Mouse (Mus musculus) T-helper 17 cell (primary cell): ENCODE measurements around the gene Mab21l3.

Experiments
- in situ Hi-C, 2 experiments: fragments of 300-600 bp; cut with MboI, MseI; formaldehyde crosslinking; loops; 1 replicate in 1 of 2; 2 replicates in 1 of 2; pipeline ENCODE4 v1.15.1; 2025; ENCODE audit warnings: high pct_unique_total_duplicates in 2 of 2

Gene Mab21l3

GRCm38 (mm10) chr3:101848816-101849215, at the start of gene Mab21l3:
Mab21l3 (minus strand) TSS chr3:101848959.
- in situ Hi-C loops: no loop called here

GRCm38 (mm10) chr3:101897377-101897974, 48.7 kb upstream of the Mab21l3 start:
- in situ Hi-C loops: no loop called here

GRCm38 (mm10) chr3:101896893-101897292, 48.1 kb upstream of the Mab21l3 start:
- in situ Hi-C loops: no loop called here

GRCm38 (mm10) chr3:101895376-101895910, 46.7 kb upstream of the Mab21l3 start:
- in situ Hi-C loops: no loop called here

DNA sequence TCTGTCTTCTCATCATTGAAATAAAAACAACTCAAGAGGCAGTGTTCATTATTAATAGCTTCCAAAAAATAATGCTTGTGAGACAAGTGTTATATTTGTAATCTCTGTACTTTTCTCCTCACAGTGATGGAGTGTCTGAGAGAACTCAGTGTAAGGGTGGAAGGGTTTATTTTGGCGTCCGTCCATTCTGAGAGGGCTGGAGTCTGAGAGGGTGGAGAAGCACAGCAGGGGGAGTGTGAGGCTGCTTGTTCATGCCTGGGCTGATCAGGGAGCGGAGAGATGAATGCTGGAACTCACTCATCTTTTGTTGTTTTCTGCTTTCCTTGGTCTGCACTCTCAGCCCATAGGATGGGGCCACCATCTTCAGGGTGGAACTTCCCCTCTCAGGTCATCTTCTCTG, 36.8 kb upstream of the Mab21l3 start:
- in situ Hi-C loops: no loop called here

DNA sequence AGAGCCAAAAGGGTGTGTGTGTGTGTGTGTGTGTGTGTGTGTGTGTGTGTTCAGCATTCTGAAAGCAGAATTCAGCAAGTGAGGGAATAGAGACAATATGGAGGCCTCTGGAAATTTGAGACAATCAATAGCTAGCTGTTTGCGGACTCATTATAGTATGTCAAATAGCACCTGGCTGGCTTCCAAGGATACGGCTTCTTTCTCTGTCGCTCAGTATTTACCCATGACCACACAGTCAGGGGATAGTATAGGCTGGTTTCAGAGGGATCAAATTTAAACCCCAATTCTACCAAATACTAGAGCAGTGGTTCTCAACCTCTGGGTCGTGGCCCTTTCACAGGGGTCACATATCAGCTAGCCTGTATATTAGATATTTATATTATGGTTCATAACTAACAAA, 36.3 kb upstream of the Mab21l3 start:
- in situ Hi-C loops: no loop called here

GRCm38 (mm10) chr3:101883902-101884301, 35.1 kb upstream of the Mab21l3 start:
- in situ Hi-C loops: loop anchor here in 1 of 2 experiments (5.0 kb wide), 1 partner anchor 173 kb away; no protein-coding TSS in a partner anchor

GRCm38 (mm10) chr3:101881721-101882120, 33.0 kb upstream of the Mab21l3 start:
- in situ Hi-C loops: loop anchor here in 1 of 2 experiments (5.0 kb wide), 1 partner anchor 176 kb away; no protein-coding TSS in a partner anchor

GRCm38 (mm10) chr3:101880818-101881217, 32.1 kb upstream of the Mab21l3 start:
- in situ Hi-C loops: loop anchor here in 1 of 2 experiments (5.0 kb wide), 1 partner anchor 176 kb away; no protein-coding TSS in a partner anchor

- in situ Hi-C loops: loop anchor here in 1 of 2 experiments (10.0 kb wide), 1 partner anchor 717 kb away; no protein-coding TSS in a partner anchor
Observed at GRCm38 (mm10) chr3:101878136-101878535, 29.4 kb upstream of the Mab21l3 start.

DNA sequence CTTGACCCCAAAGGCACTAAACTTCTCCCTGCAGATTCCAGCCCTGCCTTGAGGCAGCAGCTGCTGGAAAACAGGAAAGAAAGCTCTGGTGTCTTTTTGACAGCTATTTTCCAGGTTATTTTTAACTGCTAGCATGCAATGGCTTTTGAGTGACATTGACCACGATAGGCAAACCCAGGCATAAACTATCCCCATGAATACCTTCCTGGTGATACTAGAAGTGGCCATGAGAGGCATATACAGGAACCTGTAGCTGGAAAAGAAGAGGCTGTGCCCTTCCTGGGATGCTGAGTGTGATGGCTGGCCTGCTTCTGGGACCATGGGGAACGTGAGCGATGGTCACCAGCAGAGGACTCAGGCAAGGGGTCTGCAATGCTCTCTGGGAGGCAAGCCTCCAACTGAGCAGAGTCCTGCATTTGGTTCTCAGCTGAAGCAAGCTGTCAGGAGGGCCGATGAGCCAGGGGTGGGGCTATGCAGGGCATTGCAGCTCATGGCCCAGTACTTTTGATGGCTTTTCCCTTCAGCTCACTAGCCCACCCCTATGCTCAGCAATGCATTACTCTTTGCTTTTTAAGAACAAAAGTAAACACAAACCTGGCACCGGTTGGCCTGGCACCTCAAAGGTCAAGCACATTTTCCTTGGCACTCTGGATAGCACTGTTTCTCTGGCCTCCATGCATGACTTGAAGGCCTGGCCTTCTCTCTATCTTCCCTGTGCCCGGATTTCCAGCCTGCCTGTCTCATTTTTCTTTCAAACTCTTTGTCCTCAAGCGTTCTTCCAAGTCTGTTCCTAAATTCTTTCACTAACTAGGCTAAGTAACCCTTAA, 27.9 kb upstream of the Mab21l3 start:
- in situ Hi-C loops: loop anchor here in 1 of 2 experiments (10.0 kb wide), 1 partner anchor 718 kb away; no protein-coding TSS in a partner anchor

DNA sequence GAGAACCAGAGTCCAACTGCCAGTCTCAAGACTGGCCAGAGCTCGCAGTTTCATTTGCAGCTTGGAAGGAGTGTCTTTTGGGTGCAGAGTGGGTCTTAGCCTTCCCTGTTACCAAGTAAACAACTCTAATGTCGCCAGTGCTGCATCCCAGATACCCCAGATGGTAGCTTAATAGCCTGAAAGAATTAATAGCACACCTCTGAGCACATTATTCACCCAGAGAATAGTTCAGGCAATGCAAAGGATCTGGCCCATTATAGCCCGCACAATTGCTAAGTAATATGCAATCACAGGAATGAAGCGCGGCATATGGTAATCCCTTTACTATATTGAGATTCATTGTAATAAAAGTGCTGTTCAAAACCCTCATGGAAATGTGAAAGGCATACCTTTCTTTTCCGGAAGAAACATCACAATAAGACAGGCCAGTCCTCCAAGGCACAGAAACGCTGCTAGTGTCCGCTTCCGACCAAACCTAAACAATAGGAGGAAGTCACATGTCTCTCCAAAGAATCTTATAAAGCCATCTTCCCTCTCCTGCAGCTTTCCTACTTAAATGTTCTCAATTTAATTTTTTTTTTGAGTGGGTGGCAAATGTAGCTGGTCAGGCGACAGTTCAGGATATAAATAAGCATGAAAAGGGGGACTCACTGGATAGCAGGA, 26.6 kb upstream of the Mab21l3 start:
- in situ Hi-C loops: loop anchor here in 1 of 2 experiments (10.0 kb wide), 1 partner anchor 719 kb away; no protein-coding TSS in a partner anchor

DNA sequence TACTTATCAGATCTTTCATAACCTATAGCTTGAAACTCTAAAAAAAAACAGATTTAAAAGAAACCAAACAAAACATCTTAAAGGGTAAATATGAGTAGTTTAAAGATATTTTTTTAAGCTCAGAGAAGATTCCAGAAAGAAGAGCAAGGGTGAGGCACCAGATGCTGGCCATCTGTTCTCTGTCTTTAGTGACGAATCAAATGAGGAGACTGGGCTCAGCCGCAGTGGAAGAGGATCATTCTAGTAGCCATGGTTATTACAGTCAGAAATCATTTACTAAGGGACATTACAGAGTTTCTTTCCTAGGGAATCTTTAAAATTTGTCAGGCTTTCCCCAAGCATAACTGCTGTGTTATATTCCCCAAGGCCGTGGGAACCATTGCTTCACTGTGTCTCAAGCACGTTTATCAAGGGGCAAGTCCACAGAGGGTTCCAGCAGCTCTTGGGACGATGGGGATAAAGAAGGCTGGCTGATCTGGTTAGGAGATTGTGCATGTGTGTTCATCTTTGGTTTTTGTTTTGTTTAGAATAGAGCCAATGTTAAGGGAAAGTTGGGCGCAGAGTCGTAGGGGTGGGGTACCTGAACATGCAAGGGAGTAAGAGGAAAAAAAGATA, 24.4 kb upstream of the Mab21l3 start:
- in situ Hi-C loops: loop anchor here in 1 of 2 experiments (10.0 kb wide), 1 partner anchor 722 kb away; no protein-coding TSS in a partner anchor

- in situ Hi-C loops: loop anchor here in 1 of 2 experiments (10.0 kb wide), 1 partner anchor 723 kb away; no protein-coding TSS in a partner anchor
Observed at GRCm38 (mm10) chr3:101871951-101872350, 23.2 kb upstream of the Mab21l3 start.

DNA sequence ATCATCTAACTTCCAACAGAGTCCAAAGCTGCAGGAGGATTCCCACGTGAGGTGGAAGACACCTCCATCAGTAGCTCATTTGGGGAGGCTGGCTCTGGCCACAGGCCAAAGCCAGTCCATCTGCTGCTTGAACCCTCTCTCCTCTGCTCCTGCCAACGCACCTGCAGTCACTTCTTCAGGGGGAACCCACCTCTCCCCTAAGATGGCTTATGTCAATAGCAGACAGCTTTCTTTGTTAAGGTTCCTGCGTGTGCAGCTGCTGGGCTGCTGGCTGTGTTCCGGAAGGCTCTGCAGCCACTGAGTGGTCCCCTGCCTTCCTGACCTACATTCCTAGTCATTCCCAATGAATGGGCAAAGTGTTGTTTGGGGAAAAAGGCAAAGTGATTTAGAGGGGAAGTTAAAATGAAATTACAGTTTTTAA, 18.3 kb upstream of the Mab21l3 start:
- in situ Hi-C loops: no loop called here

DNA sequence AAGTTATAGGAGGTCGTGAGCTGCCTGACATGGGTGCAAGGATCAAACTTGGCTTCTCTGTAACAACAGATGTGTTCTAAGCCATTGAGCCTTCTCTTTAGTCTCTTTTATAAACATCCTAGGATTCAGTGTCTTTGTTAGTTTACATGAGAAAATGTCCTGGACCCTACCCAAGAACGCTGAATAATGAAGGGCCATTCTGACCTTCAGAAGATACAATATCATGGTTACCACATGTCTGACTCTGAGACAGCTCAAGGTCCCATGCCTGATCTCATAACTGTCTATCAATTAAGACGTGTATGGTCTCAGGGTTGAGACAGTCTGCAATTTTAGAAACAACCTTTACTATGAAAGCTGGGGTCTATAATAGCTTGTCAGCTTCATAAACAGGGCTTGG, 13.1 kb upstream of the Mab21l3 start:
- in situ Hi-C loops: no loop called here

DNA sequence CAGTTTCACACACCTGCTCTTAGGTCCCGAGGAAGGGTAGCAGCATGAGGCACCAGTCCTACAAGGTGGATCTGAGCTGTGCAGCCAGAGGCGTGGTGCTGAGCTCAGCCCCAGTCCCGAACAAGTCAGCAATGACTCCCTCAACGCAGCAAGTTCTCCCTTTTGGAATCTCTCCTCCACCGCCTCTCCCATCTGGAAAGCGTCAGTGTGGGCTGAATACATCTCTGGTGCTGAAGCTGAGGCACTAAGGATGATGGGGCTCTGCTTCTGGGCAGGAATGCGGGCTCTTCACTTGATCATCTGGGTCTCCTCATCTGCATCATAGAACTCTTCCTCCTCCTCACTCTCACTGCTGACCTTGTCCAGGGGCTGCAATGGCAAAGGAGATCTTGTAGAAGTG, 11.4 kb upstream of the Mab21l3 start:
- in situ Hi-C loops: no loop called here

DNA sequence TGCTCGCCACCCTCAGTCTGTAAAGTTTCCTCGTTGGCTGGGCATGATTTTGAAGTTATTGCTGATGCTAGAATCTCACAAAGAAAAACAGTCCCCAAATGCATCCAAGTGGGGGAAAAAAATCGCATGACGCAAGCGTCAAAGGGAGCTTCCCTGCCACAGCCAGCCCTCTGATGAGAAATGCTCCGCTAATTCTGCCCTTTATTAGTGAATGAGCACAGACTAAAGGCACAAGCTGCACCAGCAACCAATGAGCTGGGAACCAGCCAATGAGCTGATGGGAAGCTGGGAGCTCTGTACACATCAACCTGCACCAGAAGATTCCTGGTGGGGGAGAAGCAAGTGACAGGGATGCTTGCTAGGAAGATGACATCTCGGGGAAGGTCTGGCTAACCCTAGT, 11.0 kb upstream of the Mab21l3 start:
- in situ Hi-C loops: no loop called here

- in situ Hi-C loops: no loop called here
Observed at GRCm38 (mm10) chr3:101854075-101854474, 5.3 kb upstream of the Mab21l3 start.

DNA sequence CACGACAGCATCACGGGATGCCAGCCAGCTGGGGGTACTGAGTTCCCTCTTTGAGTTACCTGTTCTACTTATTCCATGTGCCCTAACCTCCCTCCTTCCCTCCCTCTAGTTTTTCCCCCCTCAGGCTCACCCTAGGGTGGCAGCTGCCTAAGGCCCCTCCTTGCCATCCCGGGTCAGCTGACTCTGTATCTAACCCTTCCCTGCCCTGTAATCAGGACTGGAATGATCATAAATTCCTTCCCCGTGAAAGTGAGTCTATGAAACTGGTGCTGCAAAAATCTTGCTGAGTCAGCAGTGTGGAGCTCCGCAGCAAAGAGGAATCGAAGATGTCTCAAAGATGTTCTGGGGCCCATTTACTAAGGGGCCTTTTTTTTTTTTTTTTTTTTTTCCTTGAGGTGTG, 2.6 kb upstream of the Mab21l3 start:
- in situ Hi-C loops: no loop called here

GRCm38 (mm10) chr3:101846096-101846495, 2.7 kb downstream of the Mab21l3 start:
- in situ Hi-C loops: no loop called here
